Mouse (Mus musculus) ES-E14 (cell line): ENCODE measurements around the gene Sel1l3.

ENCODE experiments used
- CHD2 ChIP-seq: IDR thresholded peaks from 2 replicates; pipeline ENCODE4 v1.6.1; 2014; ENCODE audit warnings: mild to moderate bottlenecking, low read depth, low read length, inconsistent platforms
- ZNF384 ChIP-seq: IDR thresholded peaks from 2 replicates; pipeline ENCODE4 v1.6.1; 2012; ENCODE audit warnings: low read depth, low read length, inconsistent platforms

DNA sequence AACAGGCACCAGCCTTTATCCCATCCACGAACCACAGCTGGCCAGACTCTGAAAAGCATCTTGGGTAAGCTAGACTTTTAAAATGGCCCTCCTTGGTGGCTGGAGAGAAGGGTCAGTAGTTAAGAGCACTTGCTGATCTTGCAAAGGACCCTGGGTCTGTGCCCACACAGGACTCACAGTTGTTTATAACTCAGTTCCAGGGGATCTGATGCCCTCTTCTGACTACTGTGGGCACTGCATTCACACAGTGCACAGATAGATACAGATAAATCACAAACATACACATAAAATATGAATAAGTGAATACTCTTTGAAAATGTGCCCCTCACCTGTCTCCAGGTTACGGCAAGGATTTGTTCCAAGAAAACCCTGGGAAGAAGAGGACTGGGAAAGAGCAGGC, 79.7 kb downstream of the Sel1l3 start:
- no peak for TF ChIP-seq CHD2
- no peak for TF ChIP-seq ZNF384
